Mouse (Mus musculus): ENCODE results near the gene B4galt5.

DNA sequence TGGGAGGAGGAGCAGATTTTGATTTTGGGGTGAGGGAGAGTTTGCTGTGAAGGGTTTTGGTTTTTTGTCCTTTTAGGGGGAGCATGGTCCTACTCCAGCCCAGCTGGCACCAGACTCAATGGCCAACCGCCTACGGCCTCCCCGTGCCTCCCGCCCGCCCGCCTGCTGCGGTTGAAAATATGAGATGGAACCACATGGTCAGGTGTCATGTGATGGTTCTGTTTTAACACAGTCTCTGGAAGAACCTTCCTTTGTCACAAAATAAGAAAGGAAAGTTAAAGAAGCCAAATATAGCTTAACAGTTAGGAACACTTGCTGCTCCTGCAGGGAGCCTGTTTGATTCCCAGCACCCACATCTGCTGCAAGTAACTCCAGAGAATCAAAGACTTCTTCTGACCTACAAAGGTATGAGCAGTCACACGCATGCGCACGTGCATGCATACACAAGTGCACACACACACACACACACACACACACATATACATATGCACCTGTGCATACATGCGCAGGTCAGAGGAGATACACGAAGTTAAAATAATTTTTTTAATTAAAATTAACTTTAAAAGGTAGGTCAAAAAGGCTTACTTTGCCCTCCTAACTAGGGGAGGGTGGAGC is 25.3 kb upstream of the B4galt5 start:
- TF ChIP-seq ZC3H11A (IDR thresholded peaks at IDR 0.05; ENCODE audit: borderline replicate concordance, low read depth, low read length): no peak
- no peak for TF ChIP-seq ZNF384 (IDR thresholded peaks at IDR 0.05; ENCODE audit: low read depth, low read length)
- TF ChIP-seq CHD2 (IDR thresholded peaks at IDR 0.05; ENCODE audit: low read depth, low read length): no peak
- no peak for TF ChIP-seq MAFK (IDR thresholded peaks at IDR 0.05; ENCODE audit: insufficient read depth, low read depth, low read length)
- no peak for TF ChIP-seq HCFC1 (IDR thresholded peaks at IDR 0.05; ENCODE audit: borderline replicate concordance, insufficient read depth, low read length)
